Mouse (Mus musculus) lung, embryonic 15.5 days (tissue): ENCODE measurements around the gene Rhd. TPM values are rescaled to one million over a fixed set of nuclear protein-coding genes. Genes with fewer than 3 reads are reported as not detected.

ENCODE experiments used
- ATAC-seq: fragments of 200-750 bp; cut with Nextera tagmentation; 2 replicates; pipeline ENCODE4 v1.8.0; 2017; ENCODE audit warnings: moderate number of reproducible peaks, borderline replicate concordance; ENCODE audit not compliant: low FRiP score, low TSS enrichment; ENCODE audit errors: extremely low read depth
- H3K27ac ChIP-seq: fragments of 300-500 bp; sonication (generic); 2 replicates; pipeline ENCODE4 v1.5.1; 2015; ENCODE audit warnings: moderate library complexity, mild to moderate bottlenecking, inconsistent platforms
- H3K27me3 ChIP-seq: fragments of 300-500 bp; sonication (generic); 2 replicates; pipeline ENCODE4 v1.6.1; 2015; ENCODE audit warnings: inconsistent platforms
- H3K36me3 ChIP-seq: fragments of 300-500 bp; sonication (generic); 2 replicates; pipeline ENCODE4 v1.6.1; 2015; ENCODE audit warnings: inconsistent platforms
- H3K4me1 ChIP-seq: fragments of 300-500 bp; sonication (generic); 2 replicates; pipeline ENCODE4 v1.6.1; 2015; ENCODE audit warnings: inconsistent platforms
- H3K4me2 ChIP-seq: fragments of 300-500 bp; sonication (generic); 2 replicates; pipeline ENCODE4 v1.6.1; 2015; ENCODE audit warnings: inconsistent platforms, mild to moderate bottlenecking, moderate library complexity
- H3K4me3 ChIP-seq: fragments of 300-500 bp; sonication (generic); 2 replicates; pipeline ENCODE4 v1.5.1; 2015; ENCODE audit warnings: mild to moderate bottlenecking, inconsistent platforms
- H3K9ac ChIP-seq: fragments of 300-500 bp; sonication (generic); 2 replicates; pipeline ENCODE4 v1.6.1; 2015; ENCODE audit warnings: inconsistent platforms
- H3K9me3 ChIP-seq: fragments of 300-500 bp; sonication (generic); 2 replicates; pipeline ENCODE4 v1.6.1; 2016; ENCODE audit warnings: inconsistent platforms
- WGBS: fragments of 180-500 bp; shearing (Covaris S2); methylation state at CpG from one replicate; pipeline ENCODE4 v1.1.7; 2015; 5-methylcytosine and 5-hydroxymethylcytosine counted together
- polyA plus RNA-seq: library from polyadenylated mRNA; unstranded; fragments of >200 nt; fragmentation: Nextera tagmentation; extraction: Ambion mirVana; gene quantifications from 2 replicates; pipeline ENCODE4 v1.2.1, GENCODE M21; 2015

Rhd gene
- polyA plus RNA-seq, 1 experiment from 2014 or later, result 2.3 TPM

DNA sequence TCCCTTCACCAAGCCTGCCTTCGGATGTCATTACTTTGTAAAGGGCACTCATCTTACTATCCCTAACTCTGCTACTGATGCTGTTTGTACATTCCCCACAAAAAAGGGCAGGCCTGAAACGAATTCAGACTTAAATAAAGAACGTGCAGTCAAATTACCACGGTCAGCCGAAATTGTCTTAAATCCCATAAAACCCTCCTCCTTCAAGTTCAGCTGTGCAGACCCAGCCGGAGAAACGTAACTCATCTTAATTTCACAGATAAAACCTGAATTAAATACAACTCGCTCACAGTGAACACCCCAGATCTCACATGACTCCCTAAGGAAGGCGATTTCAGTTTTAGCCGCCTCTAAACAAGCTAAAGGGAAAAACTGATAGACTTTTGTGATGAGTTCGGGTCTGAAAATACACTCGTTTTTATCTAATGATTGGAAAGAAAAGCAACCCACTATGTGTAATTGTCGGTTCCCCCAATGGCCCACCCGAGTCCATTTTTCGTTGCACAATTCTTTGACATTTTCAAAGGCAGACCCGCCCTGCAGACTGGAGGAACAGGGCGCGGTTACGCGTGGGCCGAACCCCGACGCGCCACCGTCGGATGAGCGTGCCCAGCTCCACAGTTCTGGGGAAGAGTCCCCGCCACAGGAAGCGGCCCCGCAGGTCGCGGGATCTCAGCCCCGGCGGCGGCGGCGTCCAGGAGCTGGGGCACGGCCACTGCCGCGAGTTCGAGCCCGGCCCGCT lies 50.0 kb downstream of the Rhd start:
- WGBS, result under 1% methylated on average over 43 of the region's 43 CpGs
- peak; percentile 73 for ATAC-seq
- peak overlapping the region; percentile 89 for H3K4me3 ChIP-seq
- H3K4me2 ChIP-seq, result peak overlapping the region; percentile 65
- peaks cover 22% of the 10 kb centered on the region for H3K36me3 ChIP-seq
- H3K27ac ChIP-seq, result peak overlapping the region; percentile 89
- peak overlapping the region; percentile 84 for H3K9ac ChIP-seq
- H3K27me3 ChIP-seq, result no peaks in the 10 kb centered on the region
- peaks cover 17% of the 10 kb centered on the region for H3K4me1 ChIP-seq
- no peaks in the 10 kb centered on the region for H3K9me3 ChIP-seq

DNA sequence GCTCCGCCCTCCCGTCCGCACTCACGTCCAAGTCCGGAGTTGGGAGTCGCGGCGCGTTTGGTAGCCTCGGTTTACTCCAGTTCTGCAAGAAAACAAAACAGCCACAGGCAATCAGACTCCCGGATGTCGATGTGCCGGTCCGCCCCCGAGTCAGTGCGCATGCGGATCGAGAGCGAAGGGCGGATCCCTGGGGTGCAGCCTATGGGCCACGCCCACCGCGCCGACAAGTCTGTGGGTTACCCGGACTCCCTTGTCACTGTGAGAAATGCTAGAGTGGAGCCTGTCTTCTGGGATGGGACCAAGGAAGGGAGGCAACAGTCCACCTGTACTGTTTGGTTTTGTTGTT lies 50.5 kb downstream of the Rhd start, which contains the start of gene Tmem50a:
TSS of gene Tmem50a (minus strand) at position 161 of the 346 bp plus-strand sequence.
- Histone ChIP-seq H3K9ac (peak within 1 kb of the TSS; percentile 84), H3K4me3 (peak within 1 kb of the TSS; percentile 89), H3K9me3 (no peaks in the 10 kb centered on the region), H3K27me3 (no peaks in the 10 kb centered on the region), H3K4me2 (peak within 1 kb of the TSS; percentile 65), H3K36me3 (peaks cover 18% of the 10 kb centered on the region; the same call in 1 of the 2 replicates), H3K27ac (peak within 1 kb of the TSS; percentile 89), H3K4me1 (peaks cover 17% of the 10 kb centered on the region)
- 2% methylated on average over 25 of the region's 25 CpGs for WGBS
- peak; percentile 93 for ATAC-seq

GRCm38 (mm10) chr4:134915223-134916050 lies 51.1 kb downstream of the Rhd start:
- peak overlapping the region; percentile 65 for H3K4me2 ChIP-seq
- peak overlapping the region; percentile 89; the same call in 1 of the 2 replicates for H3K27ac ChIP-seq
- H3K9ac ChIP-seq, result peak overlapping the region; percentile 84; the same call in 1 of the 2 replicates
- WGBS, result 50% methylated on average over 14 of the region's 14 CpGs
- H3K4me1 ChIP-seq, result peaks cover 17% of the 10 kb centered on the region
- no peaks in the 10 kb centered on the region for H3K27me3 ChIP-seq
- ATAC-seq, result no peak
- peak overlapping the region; percentile 89 for H3K4me3 ChIP-seq
- H3K36me3 ChIP-seq, result peaks cover 18% of the 10 kb centered on the region; the same call in 1 of the 2 replicates
- no peaks in the 10 kb centered on the region for H3K9me3 ChIP-seq

GRCm38 (mm10) chr4:134917194-134917593 lies 52.9 kb downstream of the Rhd start:
- Histone ChIP-seq H3K27ac (no peak overlapping the region), H3K9ac (no peak overlapping the region), H3K9me3 (no peaks in the 10 kb centered on the region), H3K36me3 (peaks cover 5% of the 10 kb centered on the region; the same call in 1 of the 2 replicates), H3K4me3 (no peak overlapping the region), H3K4me2 (no peak overlapping the region), H3K4me1 (peaks cover 17% of the 10 kb centered on the region), H3K27me3 (no peaks in the 10 kb centered on the region)
- ATAC-seq, result no peak
- 68% methylated on average over 3 of the region's 3 CpGs for WGBS

DNA sequence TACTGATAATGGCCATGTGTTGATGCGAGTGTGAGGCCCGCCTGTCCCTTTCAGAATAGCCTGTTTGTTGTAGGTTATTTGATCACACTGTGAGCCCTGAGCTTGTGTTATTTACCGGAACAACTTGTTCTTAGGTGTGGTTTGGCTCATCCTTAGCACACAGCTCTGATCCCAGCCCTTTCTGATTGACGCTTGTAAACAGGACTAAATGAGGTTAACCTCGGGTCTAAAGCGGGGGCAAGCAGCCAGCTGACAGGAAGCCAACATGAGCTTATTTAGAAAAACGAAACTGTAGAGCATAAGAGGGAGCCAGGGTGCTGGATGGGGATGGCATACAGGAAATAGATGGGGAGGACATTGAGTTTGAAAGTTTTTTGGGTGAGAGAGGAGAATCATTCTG lies 54.0 kb downstream of the Rhd start:
- Histone ChIP-seq H3K27me3 (no peaks in the 10 kb centered on the region), H3K4me3 (no peak overlapping the region), H3K4me2 (no peak overlapping the region), H3K9ac (no peak overlapping the region), H3K9me3 (no peaks in the 10 kb centered on the region), H3K4me1 (peaks cover 16% of the 10 kb centered on the region), H3K36me3 (no peaks in the 10 kb centered on the region), H3K27ac (peak overlapping the region; percentile 34; the same call in 1 of the 2 replicates)
- WGBS, result 32% methylated on average over 7 of the region's 7 CpGs
- ATAC-seq, result no peak

GRCm38 (mm10) chr4:134919733-134920540 lies 55.6 kb downstream of the Rhd start:
- WGBS, result 40% methylated on average over 12 of the region's 12 CpGs
- ATAC-seq, result no peak
- Histone ChIP-seq H3K27ac (no peak overlapping the region), H3K4me3 (no peak overlapping the region), H3K4me1 (peaks cover 9% of the 10 kb centered on the region), H3K9me3 (no peaks in the 10 kb centered on the region), H3K9ac (no peak overlapping the region), H3K4me2 (no peak overlapping the region), H3K27me3 (no peaks in the 10 kb centered on the region), H3K36me3 (no peaks in the 10 kb centered on the region)

DNA sequence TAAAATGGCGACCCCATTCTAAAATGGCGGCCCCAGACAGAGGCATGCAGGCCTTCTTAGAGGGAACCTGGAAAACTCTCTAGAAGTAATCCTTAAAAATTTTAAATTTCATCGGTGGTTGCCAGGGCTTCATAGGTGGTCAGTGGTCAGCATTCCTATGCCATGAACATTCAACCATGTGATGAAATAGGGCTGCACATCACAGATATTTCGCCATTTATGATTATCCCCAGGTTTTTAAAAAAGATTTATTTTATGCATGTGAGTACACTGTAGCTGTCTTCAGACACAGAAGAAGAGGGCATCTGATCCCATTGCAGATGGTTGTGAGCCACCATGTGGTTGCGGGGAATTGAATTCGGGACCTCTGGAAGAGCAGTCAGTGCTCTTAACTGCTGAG lies 56.3 kb downstream of the Rhd start:
- 95% methylated on average over 6 of the region's 6 CpGs for WGBS
- Histone ChIP-seq H3K27me3 (no peaks in the 10 kb centered on the region), H3K9me3 (no peaks in the 10 kb centered on the region), H3K4me3 (no peak overlapping the region), H3K4me1 (peaks cover 10% of the 10 kb centered on the region), H3K27ac (no peak overlapping the region), H3K9ac (no peak overlapping the region), H3K36me3 (peaks cover 6% of the 10 kb centered on the region), H3K4me2 (no peak overlapping the region)
- no peak for ATAC-seq

GRCm38 (mm10) chr4:134921703-134922102 lies 57.4 kb downstream of the Rhd start:
- H3K36me3 ChIP-seq, result peaks cover 16% of the 10 kb centered on the region
- H3K9ac ChIP-seq, result no peak overlapping the region
- WGBS, result 91% methylated on average over 4 of the region's 4 CpGs
- no peak for ATAC-seq
- no peak overlapping the region for H3K4me2 ChIP-seq
- H3K4me1 ChIP-seq, result peaks cover 17% of the 10 kb centered on the region
- H3K27me3 ChIP-seq, result no peaks in the 10 kb centered on the region
- no peak overlapping the region for H3K27ac ChIP-seq
- no peaks in the 10 kb centered on the region for H3K9me3 ChIP-seq
- H3K4me3 ChIP-seq, result no peak overlapping the region

GRCm38 (mm10) chr4:134922111-134922924 lies 58.0 kb downstream of the Rhd start:
- Histone ChIP-seq H3K36me3 (peaks cover 21% of the 10 kb centered on the region), H3K27ac (peak overlapping the region; percentile 83), H3K27me3 (no peaks in the 10 kb centered on the region), H3K4me1 (peaks cover 19% of the 10 kb centered on the region), H3K9ac (peak overlapping the region; percentile 57), H3K9me3 (no peaks in the 10 kb centered on the region), H3K4me2 (peak overlapping the region; percentile 63), H3K4me3 (peak overlapping the region; percentile 85)
- ATAC-seq, result no peak
- 58% methylated on average over 10 of the region's 10 CpGs for WGBS

DNA sequence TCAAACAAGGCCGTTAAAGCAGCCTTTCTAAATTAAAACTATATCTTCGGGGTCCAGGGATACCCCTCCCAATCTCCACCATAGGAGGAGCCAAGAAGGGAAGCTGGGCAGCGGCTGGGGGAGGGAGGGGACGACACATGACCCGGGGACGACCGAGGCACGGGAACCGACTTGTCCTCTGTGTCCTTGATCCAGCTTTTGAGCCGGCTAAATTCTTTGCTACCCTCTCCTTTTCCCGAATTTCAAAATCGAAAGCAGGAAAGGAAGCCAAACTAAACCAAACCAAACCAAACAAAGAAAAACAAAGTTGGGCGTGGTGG lies 58.5 kb downstream of the Rhd start:
- under 1% methylated on average over 13 of the region's 13 CpGs for WGBS

More for the DNA sequence above, 58.5 kb downstream of the Rhd start:
- Histone ChIP-seq H3K4me3 (peak overlapping the region; percentile 85), H3K4me1 (peaks cover 19% of the 10 kb centered on the region), H3K27me3 (no peaks in the 10 kb centered on the region), H3K36me3 (peaks cover 27% of the 10 kb centered on the region), H3K27ac (peak overlapping the region; percentile 83), H3K9me3 (no peaks in the 10 kb centered on the region), H3K4me2 (peak overlapping the region; percentile 63), H3K9ac (peak overlapping the region; percentile 57)
- ATAC-seq, result peak; percentile 61; the same call in 1 of the 2 replicates
